Mouse (Mus musculus) cerebellum, adult 8-10 months (tissue): ENCODE results near the gene Tlr9.
A peak's percentile ranks its signal among the peaks of the same experiment; 100 is the strongest.

Experiments used
- DNase-seq: peaks from one replicate; pipeline ENCODE4 v3.0.0; 2022

Gene Tlr9

GRCm38 (mm10) chr9:106235194-106235830, 12.9 kb downstream of the Tlr9 start:
- DNase-seq: no peak

DNA sequence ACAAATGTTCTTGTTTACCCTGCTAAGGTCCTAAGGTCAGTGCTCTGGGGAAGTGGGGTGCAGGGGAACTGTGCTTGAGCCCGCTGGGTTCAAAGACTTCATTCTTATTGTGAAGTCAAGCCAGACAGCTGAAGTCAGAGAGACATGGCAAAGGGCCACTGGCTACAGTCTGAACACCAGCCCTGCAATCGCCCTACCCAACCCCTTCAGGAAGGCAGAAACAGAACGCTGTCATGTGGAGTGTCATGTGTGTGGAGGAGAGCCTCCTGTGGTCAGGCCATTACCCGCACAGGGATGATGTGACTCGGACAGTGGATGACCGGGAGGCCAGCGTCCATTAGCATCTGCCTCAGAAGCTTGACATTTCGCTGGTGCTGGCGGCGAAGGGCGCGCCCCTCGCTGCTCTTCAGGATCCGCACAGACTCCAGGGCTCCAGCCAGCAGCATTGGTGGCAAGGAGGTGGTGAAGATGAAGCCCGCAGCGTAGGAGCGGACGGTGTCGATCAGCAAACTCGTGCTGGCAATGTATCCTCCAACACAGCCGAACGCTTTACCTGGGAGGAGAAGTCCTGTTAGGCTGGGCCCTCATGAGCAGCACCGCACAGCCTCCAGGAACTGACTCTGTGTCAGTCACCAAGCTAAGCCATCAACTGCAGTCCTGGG, 13.9 kb downstream of the Tlr9 start:
- no peak for DNase-seq

- no peak for DNase-seq
These were observed 14.4 kb downstream of the Tlr9 start for GRCm38 (mm10) chr9:106236818-106237211.

- DNase-seq: no peak
These were observed 15.0 kb downstream of the Tlr9 start for GRCm38 (mm10) chr9:106237401-106237800.

DNA sequence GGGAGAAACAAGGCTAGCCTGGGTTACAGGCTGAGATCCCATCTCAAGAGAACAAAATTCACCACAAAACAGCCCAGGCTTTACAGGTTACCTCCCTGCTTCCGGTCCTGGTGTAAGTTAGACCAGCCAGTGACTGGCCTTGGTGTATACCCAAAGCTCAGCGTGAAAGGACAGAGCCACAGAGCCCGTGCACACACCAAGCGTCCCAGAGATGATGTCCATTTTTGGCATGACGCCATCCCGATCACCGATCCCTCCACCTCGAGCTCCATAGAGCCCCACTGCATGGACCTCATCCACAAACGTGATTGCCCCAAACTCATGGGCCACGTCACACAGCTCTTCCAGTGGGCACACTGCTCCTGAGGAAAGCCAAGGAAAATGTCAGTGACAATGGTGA, 15.5 kb downstream of the Tlr9 start:
- no peak for DNase-seq

GRCm38 (mm10) chr9:106241541-106242164, 19.3 kb downstream of the Tlr9 start:
- DNase-seq: no peak

DNA sequence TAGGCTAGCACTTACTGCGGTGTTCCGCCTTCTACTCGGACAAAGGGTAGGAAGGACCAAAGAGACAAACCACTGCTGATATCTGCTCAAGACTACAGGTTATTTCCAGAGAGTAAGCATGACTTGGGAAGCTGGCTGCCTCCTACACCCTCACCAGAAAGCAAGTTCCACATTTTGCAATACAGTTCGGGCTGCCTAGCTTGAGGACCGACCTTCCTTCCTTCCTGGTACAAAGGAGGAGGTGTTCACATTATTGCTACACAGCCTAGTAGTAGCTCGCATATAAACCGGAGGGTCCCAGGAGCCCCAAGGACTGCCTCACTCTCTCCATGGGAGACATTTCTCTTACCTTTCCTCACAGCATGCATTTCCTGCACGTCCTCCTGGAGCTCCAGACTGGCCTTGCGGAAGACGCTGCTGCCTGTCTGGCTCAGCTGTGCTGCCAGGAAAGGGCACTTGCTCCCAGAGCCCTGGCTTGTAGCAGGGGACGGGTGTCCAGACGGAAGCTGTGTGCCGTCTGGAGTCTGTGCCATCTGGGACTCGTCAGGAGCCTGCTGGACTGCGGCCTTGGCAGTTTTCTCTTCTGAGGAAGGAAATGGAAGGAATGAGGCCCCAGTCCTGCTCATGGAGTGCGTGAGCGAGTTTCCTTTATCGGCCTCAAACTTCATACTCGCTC, 20.6 kb downstream of the Tlr9 start:
- peak; percentile 81 for DNase-seq

DNA sequence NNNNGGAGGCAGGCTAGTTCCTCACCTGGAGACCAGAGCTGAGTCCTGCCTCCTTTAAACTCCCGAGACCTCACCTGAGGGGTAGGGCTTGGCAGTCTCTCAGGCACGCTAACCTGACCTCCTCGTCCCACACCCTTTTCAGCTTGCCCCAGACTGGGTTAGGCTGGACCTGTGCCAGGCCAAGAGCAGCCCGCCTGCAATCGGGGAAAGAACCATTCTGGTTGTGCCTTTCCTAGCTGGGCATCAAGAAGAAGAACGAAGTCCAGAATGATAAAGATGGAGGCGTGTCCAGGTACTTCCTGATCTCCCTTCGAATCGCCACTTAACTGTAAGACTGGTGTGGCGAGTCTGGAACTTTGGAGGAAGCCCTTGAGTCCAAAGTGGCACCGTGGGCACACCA, 27.2 kb downstream of the Tlr9 start:
- DNase-seq: no peak

GRCm38 (mm10) chr9:106250245-106250644, 27.8 kb downstream of the Tlr9 start:
- DNase-seq: no peak

GRCm38 (mm10) chr9:106251066-106251465, 28.7 kb downstream of the Tlr9 start:
- no peak for DNase-seq

GRCm38 (mm10) chr9:106254001-106254400, 31.6 kb downstream of the Tlr9 start:
- no peak for DNase-seq

DNA sequence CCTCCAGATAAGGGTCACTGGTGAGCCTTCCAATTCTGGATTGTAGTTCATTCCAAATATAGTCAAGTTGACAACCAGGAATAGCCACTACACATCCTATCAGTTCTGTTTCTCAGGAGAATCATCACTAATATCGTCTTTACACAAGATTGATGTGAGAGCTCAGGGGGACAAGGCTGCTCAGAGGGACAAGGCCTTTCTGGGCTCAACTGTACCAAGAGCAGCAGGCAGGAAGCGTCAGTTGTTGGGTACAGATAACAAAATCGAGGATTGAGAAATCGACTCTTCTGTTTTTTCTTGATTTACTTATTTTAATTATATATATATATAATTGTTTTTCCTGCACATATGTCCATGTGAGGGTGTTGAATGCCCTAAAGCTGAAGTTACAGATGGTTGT, 36.0 kb downstream of the Tlr9 start:
- no peak for DNase-seq

- no peak for DNase-seq
These were observed 36.6 kb downstream of the Tlr9 start for GRCm38 (mm10) chr9:106258990-106259389.

DNA sequence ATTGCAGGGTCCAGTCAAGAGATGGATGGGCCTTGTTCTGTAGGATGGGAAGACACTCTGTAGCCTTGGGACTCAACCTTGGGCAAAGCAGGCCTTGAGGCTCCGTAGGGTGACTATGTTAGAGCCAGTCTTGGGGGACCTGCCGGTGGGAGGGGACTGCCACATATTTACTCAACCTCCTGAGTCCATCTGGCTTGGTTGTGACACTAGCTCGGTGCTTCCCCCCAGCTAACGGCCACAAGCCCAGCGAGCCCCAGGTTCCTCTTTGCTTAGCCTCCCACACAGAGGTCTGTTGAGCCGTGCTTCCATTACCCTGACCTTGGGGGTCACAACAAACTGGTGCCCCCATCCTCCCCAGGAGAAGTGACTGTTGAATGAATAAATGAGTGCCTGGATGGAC, 38.7 kb downstream of the Tlr9 start:
- no peak for DNase-seq

DNA sequence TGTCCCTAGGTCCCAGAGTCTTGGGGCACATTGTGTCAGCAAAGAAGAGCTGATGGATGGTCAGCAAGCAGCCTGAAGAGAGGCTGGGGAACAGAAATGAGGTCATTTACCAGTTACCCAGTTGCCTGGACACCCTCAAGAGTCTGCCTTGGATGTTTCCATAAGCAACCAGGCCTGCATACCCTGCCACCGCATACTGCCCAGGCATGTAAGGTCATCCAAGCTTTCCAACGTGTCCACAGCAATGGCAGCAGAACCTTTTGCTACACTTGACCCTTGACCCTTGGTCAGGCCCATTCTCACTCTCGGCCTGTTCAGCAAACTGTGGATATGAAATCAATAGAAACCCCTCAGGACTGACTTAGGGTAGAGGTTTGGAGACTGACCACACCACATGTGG, 39.1 kb downstream of the Tlr9 start:
- DNase-seq: no peak

- DNase-seq: no peak
These were observed 39.7 kb downstream of the Tlr9 start for GRCm38 (mm10) chr9:106262075-106262474.

DNA sequence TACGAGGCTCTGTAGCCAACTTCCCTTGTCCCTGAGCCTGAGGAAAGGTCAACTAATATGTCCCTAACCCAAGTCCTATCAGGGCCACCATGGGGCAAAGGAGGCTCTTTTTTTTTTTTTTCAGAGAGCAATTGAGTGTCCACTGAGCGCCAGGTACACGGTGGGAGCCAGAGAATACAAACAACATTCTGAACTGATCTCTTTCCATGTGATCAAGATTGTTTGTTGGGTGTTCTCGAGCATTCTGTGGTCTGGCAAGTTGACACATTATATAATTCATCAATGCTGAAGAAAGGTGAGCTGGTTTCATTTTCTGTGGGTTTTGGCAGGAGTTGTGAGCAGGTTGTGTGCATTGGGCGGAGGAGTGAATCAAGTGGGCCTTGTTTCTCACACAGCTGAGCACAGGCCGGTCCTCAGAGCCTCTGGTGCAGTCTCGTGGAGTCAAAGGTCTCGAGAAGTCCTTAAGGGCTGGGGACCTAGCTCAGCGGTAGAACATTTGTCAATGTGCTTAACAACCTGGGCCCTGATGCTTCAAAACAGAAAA, 41.1 kb downstream of the Tlr9 start:
- no peak for DNase-seq

DNA sequence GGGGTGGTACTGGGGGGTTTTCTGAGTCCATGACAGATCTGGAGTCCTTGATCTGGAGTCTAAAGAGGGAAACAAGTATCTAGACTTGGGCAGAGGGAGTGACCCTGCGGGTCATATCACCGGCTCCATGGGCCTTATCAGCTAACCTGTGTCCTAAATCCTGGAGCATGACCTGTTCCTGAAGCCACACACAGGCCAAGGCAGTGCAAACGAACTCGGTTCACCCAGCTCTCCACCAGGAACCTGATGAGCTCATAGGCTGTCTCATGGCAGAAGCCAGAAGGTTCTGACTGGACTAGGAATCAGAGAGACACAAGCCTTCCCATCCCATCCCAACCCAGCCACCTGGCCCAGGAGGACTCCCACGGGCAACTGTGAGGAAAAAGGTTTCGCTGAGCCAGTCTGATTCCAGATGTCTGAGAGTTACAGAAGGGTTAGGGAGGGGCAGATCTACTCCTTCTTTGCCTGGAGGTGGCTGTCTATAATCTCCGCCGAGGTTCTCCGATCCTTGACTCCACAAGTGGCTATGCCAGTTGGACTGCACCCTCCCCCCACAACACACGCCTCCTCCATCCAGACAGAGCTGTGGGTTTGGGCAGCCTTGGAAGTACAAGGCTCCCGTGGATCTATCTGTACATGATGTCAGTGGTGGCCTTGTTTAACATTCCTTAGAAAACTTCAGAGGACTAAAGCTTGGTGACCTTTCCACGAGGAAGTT, 43.1 kb downstream of the Tlr9 start:
- no peak for DNase-seq

DNA sequence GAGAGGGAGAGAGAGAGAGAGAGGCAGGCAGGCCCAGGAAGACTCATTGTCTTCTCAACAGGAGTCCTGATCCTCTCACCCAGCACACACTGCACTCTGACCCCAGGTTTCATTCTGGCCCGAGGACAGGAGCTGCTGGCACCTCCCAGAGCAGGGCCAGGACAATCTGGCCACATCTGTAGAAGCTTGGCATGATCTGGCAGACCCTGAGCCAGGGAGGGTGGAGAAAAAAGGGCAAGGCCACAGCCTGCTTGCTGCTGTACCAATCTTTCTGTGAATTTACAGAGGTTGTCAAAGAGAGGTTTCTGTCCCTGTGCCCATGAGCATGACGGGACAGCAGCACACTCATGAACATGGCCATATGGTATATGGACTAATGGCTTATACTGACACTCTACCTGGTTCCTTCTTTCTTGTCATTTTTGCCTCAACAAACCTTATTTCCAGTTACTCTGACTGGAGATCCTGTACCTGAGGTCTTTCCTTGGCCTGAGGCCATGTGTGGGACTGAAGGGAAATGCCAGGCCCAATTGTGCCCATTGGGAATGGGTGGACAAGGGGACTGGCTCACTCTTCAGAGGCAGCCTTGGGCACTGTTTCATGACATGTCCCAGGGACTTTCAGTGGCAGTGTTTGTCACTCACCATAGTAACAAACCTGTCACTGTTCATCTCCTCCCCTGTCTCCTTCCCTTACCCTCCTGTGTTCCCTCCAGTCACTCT, 44.7 kb downstream of the Tlr9 start:
- no peak for DNase-seq

GRCm38 (mm10) chr9:106268421-106268820, 46.0 kb downstream of the Tlr9 start:
- DNase-seq: no peak

- no peak for DNase-seq
These were observed 46.8 kb downstream of the Tlr9 start for GRCm38 (mm10) chr9:106269076-106269788.

- DNase-seq: no peak
These were observed 47.5 kb downstream of the Tlr9 start for GRCm38 (mm10) chr9:106269879-106270278.
